Mouse (Mus musculus) retina, embryonic 14.5 days (tissue): ENCODE data around the gene Foxc2.

Source experiments
- DNase-seq: peaks from one replicate; pipeline ENCODE4 v3.0.0-alpha.2; 2015; ENCODE audit warnings: low spot score

The Foxc2 gene

DNA sequence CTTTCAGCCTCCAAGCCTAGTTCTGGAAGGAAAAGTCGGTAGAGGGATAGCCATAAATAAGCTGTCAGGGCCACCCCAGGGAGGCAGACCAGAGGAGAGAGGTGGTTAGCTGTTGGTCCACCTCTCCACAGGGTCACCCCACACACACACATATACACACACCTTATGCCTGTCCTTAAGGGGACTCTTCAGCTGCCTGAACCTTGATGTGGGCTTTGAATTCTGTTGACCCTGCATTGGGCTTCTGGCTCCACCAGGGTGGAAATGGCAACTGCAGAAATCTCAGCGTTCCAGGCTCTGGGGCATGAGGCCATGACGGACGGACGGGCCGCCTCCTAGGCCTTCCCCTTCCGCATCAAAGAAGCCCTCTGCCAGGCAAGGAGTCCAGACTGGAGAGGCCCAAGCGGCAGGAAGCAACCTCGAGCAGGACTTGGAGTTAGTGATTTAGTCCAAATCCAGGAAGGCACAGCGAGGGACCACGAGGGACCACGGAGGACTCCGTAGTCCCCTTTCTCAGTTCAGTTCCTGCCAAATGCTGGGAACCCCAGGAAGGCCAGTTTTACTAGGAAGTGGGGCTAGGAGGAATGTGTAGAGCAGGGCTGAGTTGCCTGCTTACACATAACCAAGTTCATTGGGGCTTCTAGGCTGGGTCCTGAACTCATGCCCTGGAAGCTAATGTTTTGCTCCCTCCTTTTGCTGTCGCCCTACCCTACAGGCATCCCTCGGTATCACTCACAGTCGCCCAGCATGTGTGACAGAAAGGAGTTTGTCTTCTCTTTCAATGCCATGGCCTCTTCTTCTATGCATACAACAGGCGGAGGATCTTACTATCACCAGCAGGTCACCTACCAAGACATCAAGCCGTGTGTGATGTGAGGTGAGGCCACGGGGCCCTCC is 29.7 kb upstream of the Foxc2 start:
- DNase-seq: peak; percentile 17

- peak; percentile 36 for DNase-seq
These were observed 27.7 kb upstream of the Foxc2 start for GRCm38 (mm10) chr8:121088281-121088680.

- peak; percentile 29 for DNase-seq
These were observed 26.9 kb upstream of the Foxc2 start for GRCm38 (mm10) chr8:121088871-121089630.

- DNase-seq: peak; percentile 19
These were observed 26.2 kb upstream of the Foxc2 start for GRCm38 (mm10) chr8:121089631-121090380.

- peak; percentile 60 for DNase-seq
These were observed 25.3 kb upstream of the Foxc2 start for GRCm38 (mm10) chr8:121090716-121091115.

- peak; percentile 16 for DNase-seq
These were observed 23.8 kb upstream of the Foxc2 start for GRCm38 (mm10) chr8:121092141-121092540.

- DNase-seq: peak; percentile 95
These were observed 23.3 kb upstream of the Foxc2 start for GRCm38 (mm10) chr8:121092627-121093026.

DNA sequence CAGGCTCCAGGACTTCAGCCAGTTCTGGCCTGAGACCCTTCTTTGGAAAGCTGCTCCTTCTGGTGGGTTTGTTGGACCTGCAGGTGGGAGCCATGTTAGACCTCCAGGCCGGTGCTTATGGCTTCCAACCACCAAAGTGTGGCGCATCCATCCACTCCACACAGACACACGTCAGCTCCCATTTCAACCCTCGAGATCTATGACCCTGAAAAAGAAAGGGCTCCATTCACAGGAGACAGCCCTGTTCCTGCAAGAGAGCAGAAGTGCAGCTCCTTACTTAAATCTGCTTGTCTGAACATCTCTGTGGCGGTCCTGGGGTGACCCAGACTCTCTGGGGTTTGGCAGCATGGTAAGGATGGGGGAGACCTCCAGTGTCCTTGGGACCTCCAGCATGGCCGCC is 22.5 kb upstream of the Foxc2 start:
- DNase-seq: no peak

DNA sequence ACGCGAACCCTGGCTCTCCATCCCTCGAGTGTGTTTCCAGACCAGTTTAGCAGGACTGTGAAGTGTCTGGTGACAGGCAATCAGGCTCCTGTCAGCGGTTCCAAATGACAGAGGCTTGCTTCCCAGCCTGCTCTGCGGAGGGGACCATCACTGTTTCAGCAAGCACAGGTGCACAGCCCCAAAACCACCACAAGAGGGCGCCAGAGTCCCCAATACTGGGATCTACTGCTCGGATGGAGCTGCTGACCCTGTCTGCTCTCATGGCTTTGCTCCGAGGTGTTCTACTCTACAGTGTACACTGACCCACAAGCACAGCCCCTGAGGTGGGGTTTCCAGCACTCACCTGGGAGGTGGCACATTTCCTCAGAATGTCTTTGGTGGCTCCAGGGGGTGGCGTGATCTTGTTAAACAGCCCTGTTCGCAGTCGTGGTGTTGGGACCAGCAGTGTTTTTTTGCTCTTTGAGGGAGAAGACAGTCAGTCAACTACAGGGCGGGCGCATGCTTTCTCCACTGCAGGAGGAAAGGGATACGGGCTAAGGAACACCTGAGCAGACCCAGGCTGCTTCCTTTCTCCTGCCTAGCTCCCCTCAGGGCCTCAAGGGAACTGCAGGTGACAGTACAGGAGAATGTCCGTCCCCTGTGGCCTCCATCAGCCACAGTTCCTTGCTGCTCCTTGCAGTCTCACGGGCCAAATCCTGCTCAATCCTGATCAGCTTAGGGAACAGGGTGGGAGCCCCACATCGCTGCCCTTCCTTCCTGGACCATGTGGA is 11.7 kb upstream of the Foxc2 start:
- peak; percentile 96 for DNase-seq

- peak; percentile 98 for DNase-seq
These were observed 8.0 kb upstream of the Foxc2 start, which contains the start of gene Mthfsd for GRCm38 (mm10) chr8:121107668-121108656. TSS of gene Mthfsd (minus strand) at chr8:121108392.

GRCm38 (mm10) chr8:121108657-121109056 is 7.3 kb upstream of the Foxc2 start:
- DNase-seq: no peak

DNA sequence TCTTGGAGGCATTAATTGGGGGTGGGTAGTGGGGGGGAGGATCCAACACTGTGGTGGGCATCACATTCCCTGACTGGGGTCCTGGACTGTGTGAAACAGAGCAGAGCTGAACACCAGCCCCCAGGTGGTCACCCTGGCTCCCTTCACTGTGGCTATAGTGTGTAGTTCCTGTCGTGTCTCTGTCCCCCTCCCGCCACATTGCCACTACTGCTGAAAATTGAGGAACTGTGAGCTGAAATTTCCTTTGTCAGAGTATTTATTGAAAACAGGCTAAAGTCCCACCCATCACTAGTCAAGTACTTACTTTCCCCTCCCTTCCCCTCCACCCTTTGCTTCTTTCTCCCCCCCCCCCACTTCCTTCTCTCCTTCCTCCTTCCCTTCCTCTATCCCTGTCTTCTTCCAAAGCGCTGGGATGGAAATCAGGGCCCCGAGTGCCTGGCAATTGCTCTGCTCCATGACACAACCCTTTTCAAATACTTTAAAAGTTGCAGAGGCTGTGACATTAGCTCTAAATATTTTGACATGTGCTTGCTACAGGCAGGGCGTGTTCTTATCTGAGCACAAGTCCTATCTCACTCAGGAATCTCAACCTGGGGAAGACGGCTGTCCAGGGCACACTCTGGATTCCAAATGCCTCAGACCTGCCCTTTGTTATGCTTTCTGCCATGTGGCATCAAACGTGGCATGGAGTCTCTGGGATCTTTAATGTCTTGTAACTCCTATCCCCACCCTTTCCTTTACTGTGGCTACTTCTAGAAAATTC is 4.6 kb upstream of the Foxc2 start:
- DNase-seq: no peak

GRCm38 (mm10) chr8:121113261-121113660 is 2.7 kb upstream of the Foxc2 start:
- DNase-seq: peak; percentile 97

- no peak for DNase-seq
These were observed 835 bp upstream of the Foxc2 start for GRCm38 (mm10) chr8:121115136-121115535.

GRCm38 (mm10) chr8:121116591-121117185 is 717 bp downstream of the Foxc2 start:
- DNase-seq: no peak

DNA sequence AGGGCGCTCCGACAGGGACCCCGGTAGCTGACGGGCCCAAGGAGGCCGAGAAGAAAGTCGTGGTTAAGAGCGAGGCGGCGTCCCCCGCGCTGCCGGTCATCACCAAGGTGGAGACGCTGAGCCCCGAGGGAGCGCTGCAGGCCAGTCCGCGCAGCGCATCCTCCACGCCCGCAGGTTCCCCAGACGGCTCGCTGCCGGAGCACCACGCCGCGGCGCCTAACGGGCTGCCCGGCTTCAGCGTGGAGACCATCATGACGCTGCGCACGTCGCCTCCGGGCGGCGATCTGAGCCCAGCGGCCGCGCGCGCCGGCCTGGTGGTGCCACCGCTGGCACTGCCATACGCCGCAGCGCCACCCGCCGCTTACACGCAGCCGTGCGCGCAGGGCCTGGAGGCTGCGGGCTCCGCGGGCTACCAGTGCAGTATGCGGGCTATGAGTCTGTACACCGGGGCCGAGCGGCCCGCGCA is 1.2 kb downstream of the Foxc2 start:
- no peak for DNase-seq

GRCm38 (mm10) chr8:121117906-121118305 is 1.9 kb downstream of the Foxc2 start:
- DNase-seq: no peak

GRCm38 (mm10) chr8:121118634-121119420 is 2.9 kb downstream of the Foxc2 start:
- DNase-seq: no peak
